Mouse (Mus musculus): ENCODE measurements at regions not wholly inside any gene's neighbourhood (a gene's known extent, or its start where the extent isn't known, plus 50 kb on each side); places are given as distances from the start of the nearest gene placed in this dataset.
A peak's percentile ranks its signal among the peaks of the same experiment; 100 is the strongest.

DNA sequence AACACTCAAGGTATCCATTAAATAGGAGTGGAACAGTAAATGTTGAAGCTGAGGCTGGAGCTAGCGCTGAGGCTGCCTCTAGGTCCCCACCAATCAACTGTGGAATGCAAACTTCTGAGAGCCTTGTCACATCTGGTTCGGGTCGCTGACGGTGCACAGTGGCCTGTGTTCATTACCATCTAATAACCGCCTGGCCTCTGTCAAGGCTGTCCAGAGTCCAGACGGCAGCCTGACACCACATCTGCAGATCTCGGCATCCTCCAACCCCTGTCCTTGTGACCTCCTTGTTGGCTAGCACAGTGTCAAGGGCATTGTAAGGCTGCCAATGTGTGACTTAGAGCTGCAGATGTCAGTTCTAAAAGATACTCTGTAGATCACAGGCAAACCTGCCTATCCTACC is 455.7 kb downstream of the Ate1 start:
- H3K9me3 ChIP-seq, result no peaks in the 10 kb centered on the region
- no peaks in the 10 kb centered on the region for H3K27me3 ChIP-seq (ENCODE audit: insufficient read depth, poor library complexity, severe bottlenecking)
- no peaks in the 10 kb centered on the region for H3K36me3 ChIP-seq
- H3K27ac ChIP-seq, result no peak overlapping the region
- peaks cover 12% of the 10 kb centered on the region; the same call in 1 of the 2 replicates for H3K4me1 ChIP-seq
- DNase-seq (ENCODE audit: low spot score), result no peak
- H3K4me3 ChIP-seq, result no peak overlapping the region
- 14% methylated on average over 7 of the region's 7 CpGs for WGBS

DNA sequence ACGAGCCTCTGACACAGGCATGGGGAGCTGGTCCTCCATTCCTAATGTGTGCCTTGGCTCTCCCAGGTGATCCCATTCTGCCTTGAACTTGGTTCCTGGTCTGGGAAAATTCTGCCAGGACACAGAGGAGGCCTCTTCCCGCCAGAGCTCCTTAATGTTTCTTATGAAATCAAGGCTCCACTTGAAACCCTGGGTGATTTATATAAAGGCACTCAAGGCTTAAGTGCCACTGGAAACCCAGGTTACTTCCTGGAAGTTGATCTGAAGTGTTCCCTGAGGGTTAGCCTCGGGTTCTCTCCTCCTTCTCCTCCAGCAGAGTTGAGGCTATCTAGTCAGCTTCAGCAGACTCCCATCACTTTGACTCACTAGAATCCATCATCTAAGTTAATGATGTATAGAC is 451.9 kb downstream of the Ate1 start:
- H3K27me3 ChIP-seq (ENCODE audit: insufficient read depth, poor library complexity, severe bottlenecking), result no peaks in the 10 kb centered on the region
- H3K27ac ChIP-seq, result no peak overlapping the region
- no peaks in the 10 kb centered on the region for H3K36me3 ChIP-seq
- 63% methylated on average over 3 of the region's 3 CpGs for WGBS
- DNase-seq (ENCODE audit: low spot score), result no peak
- H3K4me3 ChIP-seq, result no peak overlapping the region
- H3K9me3 ChIP-seq, result no peaks in the 10 kb centered on the region
- peaks cover 15% of the 10 kb centered on the region for H3K4me1 ChIP-seq

DNA sequence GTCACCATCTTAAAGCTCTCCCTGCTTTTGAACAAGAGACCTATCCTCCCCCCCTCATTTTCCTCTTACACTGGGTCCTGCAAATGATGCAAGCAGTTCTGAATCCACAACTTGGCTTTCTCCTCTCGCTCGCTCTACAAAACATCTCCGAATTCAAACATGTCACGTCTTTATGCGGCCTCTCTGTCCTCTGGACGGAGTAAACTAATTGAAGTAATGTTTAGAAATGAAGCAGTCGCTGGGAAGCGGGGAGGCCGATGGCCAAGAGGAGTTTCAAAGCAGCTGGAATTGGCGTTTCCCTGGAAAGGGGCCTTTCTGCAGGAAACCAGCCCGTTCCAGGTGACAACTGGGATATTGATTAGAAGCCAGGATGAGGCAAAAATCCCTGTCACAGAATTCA is 446.8 kb downstream of the Ate1 start:
- H3K9me3 ChIP-seq, result no peaks in the 10 kb centered on the region
- H3K4me3 ChIP-seq, result peak overlapping the region; percentile 54
- H3K27me3 ChIP-seq (ENCODE audit: insufficient read depth, poor library complexity, severe bottlenecking), result peaks cover 4% of the 10 kb centered on the region; the same call in 1 of the 2 replicates
- DNase-seq (ENCODE audit: low spot score), result no peak
- 67% methylated on average over 11 of the region's 11 CpGs for WGBS
- peaks cover 19% of the 10 kb centered on the region for H3K4me1 ChIP-seq
- no peaks in the 10 kb centered on the region for H3K36me3 ChIP-seq
- peak overlapping the region; percentile 67 for H3K27ac ChIP-seq

DNA sequence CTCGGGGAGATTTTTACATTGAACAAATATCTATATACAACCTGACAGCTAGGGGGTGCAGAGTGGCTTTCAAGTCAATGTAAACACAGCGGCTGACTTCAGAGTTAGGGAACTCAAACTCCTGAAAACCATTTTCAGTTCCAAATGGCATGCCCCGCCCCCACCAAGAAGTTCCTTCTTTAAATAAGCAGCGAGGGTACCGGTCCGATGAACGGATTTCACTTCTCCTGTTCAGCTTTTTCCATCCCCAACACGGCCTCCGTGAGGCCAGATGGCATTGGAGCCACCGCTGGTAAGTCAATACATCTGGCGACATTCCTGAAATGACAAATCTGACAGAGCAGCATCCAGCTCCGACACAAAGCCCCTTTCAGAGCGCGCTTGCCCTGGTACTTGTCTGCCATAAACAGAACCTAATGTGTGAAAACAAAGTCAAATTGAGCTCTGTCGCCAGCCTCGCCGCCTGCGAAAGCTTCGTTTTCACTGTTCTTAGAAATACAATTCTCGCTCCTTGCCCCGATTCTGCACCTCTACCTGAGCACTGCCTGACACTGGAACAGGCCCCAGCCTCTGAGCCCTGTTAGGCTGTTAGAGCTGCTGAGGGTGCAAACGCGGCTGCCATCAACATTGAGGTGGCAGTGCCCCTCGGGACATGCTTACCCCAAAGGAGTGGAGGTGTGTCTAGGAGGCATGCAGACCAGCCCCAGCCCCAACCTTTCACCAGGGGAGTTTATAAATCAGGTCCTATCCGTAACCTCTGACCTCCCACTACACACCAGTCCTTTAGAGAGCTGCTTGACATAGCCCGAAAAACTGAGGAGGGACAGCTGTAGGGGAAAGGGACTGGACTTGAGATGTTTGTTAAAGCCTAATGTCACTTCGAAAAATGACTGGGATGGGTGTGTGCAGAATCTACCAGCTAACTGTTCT is 446.0 kb downstream of the Ate1 start:
- DNase-seq (ENCODE audit: low spot score), result peak; percentile 78
- Histone ChIP-seq H3K27me3 (ENCODE audit: insufficient read depth, poor library complexity, severe bottlenecking) (peaks cover 4% of the 10 kb centered on the region; the same call in 1 of the 2 replicates), H3K4me1 (peaks cover 19% of the 10 kb centered on the region), H3K36me3 (no peaks in the 10 kb centered on the region), H3K27ac (peak overlapping the region; percentile 62; the same call in 1 of the 2 replicates), H3K4me3 (peak overlapping the region; percentile 54), H3K9me3 (no peaks in the 10 kb centered on the region)
- 24% methylated on average over 27 of the region's 27 CpGs for WGBS

DNA sequence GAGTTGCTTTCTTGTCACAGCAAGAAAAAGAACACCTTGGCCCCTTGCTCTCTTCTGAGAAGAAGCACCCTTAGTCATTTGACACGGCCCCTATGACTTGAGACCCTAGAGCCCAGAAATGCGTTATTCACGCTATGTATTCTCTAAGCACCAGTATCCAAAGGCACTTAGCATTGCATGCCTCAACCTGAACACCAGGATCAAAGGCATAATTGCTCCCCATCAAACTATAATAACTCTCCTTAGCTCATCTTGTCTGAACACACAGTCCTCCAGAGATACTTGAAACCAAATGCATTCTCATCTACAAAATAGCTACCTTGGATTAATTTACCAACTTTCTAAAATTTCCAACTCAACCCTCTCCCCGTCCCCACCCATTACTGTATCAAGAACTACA is 437.5 kb downstream of the Ate1 start:
- no peaks in the 10 kb centered on the region for H3K27me3 ChIP-seq (ENCODE audit: insufficient read depth, poor library complexity, severe bottlenecking)
- no peaks in the 10 kb centered on the region for H3K36me3 ChIP-seq
- H3K4me1 ChIP-seq, result no peaks in the 10 kb centered on the region
- DNase-seq (ENCODE audit: low spot score), result no peak
- 85% methylated on average over 4 of the region's 4 CpGs for WGBS
- H3K9me3 ChIP-seq, result 0 out of 2 replicates have a peak, but pooled peaks cover 2% of the 10 kb centered on the region
- no peak overlapping the region for H3K27ac ChIP-seq
- no peak overlapping the region for H3K4me3 ChIP-seq

DNA sequence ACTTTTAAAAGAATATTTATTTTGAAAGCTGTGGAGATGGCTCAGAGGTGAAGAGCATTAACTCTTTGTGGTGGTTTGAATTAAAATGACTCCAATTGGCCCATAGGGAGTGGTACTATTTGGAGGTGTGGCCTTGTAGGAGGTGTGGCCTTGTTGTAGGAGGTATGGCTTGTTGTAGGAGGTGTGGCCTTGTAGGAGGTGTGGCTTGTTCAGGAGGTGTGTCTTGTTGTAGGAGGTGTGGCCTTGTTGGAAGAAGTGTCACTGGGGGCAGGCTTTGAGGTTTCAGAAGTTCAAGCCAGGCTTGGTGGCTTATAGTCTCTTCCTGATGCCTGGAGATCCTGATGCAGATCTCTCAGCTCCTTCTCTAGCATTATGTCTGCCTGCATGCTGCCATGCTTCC is 434.5 kb downstream of the Ate1 start:
- Histone ChIP-seq H3K4me3 (no peak overlapping the region), H3K27me3 (ENCODE audit: insufficient read depth, poor library complexity, severe bottlenecking) (no peaks in the 10 kb centered on the region), H3K9me3 (0 out of 2 replicates have a peak, but pooled peaks cover 2% of the 10 kb centered on the region), H3K27ac (no peak overlapping the region), H3K36me3 (no peaks in the 10 kb centered on the region), H3K4me1 (no peaks in the 10 kb centered on the region)
- DNase-seq (ENCODE audit: low spot score), result no peak

DNA sequence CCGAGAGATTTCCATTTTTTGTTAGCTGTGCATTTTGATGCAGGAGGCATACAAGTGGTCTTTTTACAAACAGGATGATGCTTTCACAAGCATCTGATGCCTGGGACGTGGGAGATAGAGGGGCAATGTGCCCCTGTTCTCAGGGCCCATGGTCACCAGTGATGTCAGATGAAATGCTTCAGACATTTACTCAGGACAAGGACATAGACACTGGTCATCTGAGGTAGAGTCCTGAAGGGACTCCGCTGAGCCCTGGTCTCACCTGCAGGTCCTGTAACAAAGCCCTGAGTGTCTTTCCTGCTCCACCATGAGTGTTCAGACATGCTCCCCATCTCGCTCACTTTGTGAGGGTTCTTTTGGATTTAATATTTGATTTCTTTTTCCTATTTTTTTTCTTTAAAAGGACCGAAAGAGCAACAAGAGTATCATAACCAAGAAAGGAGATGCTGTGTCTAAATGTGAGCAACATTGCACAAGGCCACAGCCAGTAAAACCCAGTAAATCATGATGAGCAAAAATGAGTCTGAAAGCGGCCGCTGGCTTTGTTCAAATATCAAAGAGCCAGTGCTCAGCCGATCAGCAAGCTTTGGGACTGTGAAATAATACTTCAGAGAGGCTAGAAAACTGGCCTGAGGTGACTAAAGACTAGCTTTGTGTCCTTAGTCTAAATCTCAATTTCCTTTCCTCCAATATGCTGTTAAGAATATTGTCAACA is 430.1 kb downstream of the Ate1 start:
- WGBS, result 83% methylated on average over 8 of the region's 8 CpGs
- H3K4me3 ChIP-seq, result no peak overlapping the region

DNA sequence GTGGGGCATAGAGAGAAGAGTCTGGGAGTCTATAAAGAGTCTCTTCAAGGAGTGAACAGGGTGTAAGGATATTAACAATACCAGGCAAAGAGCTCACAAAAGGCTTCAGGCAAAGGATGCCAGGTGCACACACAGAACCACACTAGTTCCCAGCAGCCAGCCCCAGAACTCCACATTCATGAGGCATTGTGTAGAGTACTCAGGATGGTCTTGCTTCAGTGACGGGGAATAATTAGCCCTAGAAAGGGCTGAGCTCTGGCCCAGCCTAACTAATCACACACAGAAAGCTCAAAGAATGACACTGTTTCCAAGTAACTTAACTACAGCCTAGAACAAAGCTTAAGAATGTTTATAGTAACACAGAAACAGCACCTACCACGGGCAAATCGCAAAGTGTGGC is 428.2 kb downstream of the Ate1 start:
- WGBS, result 74% methylated on average over 3 of the region's 3 CpGs
- H3K9me3 ChIP-seq, result no peaks in the 10 kb centered on the region
- DNase-seq (ENCODE audit: low spot score), result no peak

More for the DNA sequence above, 430.1 kb downstream of the Ate1 start:
- no peaks in the 10 kb centered on the region for H3K4me1 ChIP-seq
- no peak overlapping the region for H3K27ac ChIP-seq
- H3K27me3 ChIP-seq (ENCODE audit: insufficient read depth, poor library complexity, severe bottlenecking), result no peaks in the 10 kb centered on the region
- H3K36me3 ChIP-seq, result no peaks in the 10 kb centered on the region
- 0 out of 2 replicates have a peak, but pooled peaks cover 2% of the 10 kb centered on the region for H3K9me3 ChIP-seq
- DNase-seq (ENCODE audit: low spot score), result no peak

DNA sequence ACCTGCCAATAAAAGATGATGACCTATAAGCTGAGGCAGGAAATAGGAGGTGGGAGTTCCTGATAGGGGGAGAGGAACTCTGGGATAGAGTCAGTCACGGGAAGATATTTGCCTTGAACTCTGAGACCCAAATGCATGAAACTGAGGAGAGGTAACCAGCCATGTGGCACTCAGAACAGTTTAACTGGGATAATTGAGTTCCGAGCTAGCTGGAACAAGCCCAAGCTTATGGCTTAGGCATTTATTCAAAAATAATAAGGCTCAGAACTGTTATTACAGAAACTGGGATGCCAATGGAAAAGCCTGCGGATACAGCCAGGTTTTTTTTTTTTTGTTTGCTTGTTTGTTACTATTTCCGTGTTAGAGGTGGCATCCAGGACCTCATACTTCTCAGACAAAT is 425.0 kb downstream of the Ate1 start:
- no peak for DNase-seq (ENCODE audit: low spot score)
- H3K27ac ChIP-seq, result no peak overlapping the region
- WGBS, result 79% methylated on average over 4 of the region's 4 CpGs
- no peaks in the 10 kb centered on the region for H3K9me3 ChIP-seq
- no peaks in the 10 kb centered on the region for H3K36me3 ChIP-seq
- H3K27me3 ChIP-seq (ENCODE audit: insufficient read depth, poor library complexity, severe bottlenecking), result no peaks in the 10 kb centered on the region; the same call in 1 of the 2 replicates
- H3K4me3 ChIP-seq, result no peak overlapping the region
- no peaks in the 10 kb centered on the region for H3K4me1 ChIP-seq

More for the DNA sequence above, 428.2 kb downstream of the Ate1 start:
- no peak overlapping the region for H3K4me3 ChIP-seq
- H3K36me3 ChIP-seq, result no peaks in the 10 kb centered on the region
- no peaks in the 10 kb centered on the region for H3K27me3 ChIP-seq (ENCODE audit: insufficient read depth, poor library complexity, severe bottlenecking)
- no peak overlapping the region for H3K27ac ChIP-seq
- no peaks in the 10 kb centered on the region for H3K4me1 ChIP-seq

DNA sequence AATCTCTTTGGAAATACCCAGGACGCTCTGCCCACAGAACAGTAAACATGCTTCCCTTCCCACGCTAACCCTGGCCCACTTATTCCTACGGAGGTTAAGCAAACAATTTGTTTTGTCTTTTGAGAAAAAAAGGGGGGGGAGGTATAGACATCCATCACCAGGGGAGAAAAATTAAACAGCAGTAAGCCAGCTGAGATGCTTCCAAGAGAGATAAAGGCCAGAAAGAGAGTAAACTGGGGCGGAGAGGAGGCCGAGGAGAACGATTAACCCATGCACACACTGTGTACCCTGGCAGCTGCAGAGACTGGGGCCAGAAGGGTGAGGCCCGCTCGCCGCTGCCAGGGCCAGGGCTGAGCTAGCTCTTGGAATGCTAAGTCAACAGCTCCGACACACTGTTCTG is 421.6 kb downstream of the Ate1 start:
- no peak for DNase-seq (ENCODE audit: low spot score)
- 74% methylated on average over 10 of the region's 10 CpGs for WGBS

DNA sequence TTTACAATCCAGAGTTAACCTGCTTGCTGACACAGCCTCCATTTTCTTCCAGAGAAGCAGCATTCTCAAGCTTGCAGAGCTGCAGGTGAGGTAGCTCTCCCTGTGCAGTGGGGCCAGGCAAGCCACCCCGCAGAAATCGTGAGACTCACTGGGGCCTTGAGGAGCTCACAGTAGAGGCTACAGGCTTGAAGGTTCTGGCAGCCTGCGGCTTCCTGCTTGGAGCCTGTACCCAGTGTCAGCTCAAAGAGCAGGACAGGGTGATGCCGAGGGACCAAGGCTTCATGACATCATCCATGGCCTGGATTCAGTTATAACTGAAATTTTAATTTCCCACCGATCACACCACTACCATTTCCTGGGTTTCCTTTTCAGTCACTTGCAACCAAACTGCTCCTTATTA is 417.5 kb downstream of the Ate1 start:
- no peak for DNase-seq (ENCODE audit: low spot score)
- Histone ChIP-seq H3K4me1 (peaks cover 12% of the 10 kb centered on the region), H3K27ac (no peak overlapping the region), H3K27me3 (ENCODE audit: insufficient read depth, poor library complexity, severe bottlenecking) (no peaks in the 10 kb centered on the region; the same call in 1 of the 2 replicates), H3K4me3 (no peak overlapping the region), H3K36me3 (no peaks in the 10 kb centered on the region), H3K9me3 (no peaks in the 10 kb centered on the region)
- WGBS, result 73% methylated on average over 5 of the region's 5 CpGs

More for the DNA sequence above, 421.6 kb downstream of the Ate1 start:
- H3K4me1 ChIP-seq, result no peaks in the 10 kb centered on the region
- no peaks in the 10 kb centered on the region for H3K9me3 ChIP-seq
- no peaks in the 10 kb centered on the region for H3K36me3 ChIP-seq
- H3K27ac ChIP-seq, result no peak overlapping the region
- no peak overlapping the region for H3K4me3 ChIP-seq
- H3K27me3 ChIP-seq (ENCODE audit: insufficient read depth, poor library complexity, severe bottlenecking), result no peaks in the 10 kb centered on the region; the same call in 1 of the 2 replicates

DNA sequence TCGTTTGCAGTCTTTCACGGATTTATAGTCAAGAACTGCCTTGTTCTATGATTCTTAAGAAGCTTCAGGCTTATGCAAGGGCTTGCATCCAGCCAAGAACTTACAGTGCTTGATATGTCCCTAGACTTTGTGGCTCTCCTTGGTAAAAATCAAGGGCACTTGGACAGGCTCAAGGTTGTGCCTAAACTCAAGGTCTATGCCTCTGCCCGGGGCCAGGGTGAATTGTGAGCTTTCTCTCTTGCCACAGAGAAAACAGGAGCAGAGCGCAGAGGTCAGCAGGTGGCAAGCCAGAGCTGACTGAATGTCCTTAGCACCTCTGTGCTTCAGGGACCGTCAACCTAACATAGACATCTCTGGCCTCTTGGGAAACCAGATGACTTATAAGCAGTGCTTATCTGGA is 413.2 kb downstream of the Ate1 start:
- Histone ChIP-seq H3K9me3 (no peaks in the 10 kb centered on the region), H3K36me3 (no peaks in the 10 kb centered on the region), H3K27ac (no peak overlapping the region), H3K4me1 (peaks cover 21% of the 10 kb centered on the region), H3K4me3 (no peak overlapping the region), H3K27me3 (ENCODE audit: insufficient read depth, poor library complexity, severe bottlenecking) (no peaks in the 10 kb centered on the region)
- no peak for DNase-seq (ENCODE audit: low spot score)
- whole genome bisulfite sequencing, result 67% methylated on average over 5 of the region's 5 CpGs

DNA sequence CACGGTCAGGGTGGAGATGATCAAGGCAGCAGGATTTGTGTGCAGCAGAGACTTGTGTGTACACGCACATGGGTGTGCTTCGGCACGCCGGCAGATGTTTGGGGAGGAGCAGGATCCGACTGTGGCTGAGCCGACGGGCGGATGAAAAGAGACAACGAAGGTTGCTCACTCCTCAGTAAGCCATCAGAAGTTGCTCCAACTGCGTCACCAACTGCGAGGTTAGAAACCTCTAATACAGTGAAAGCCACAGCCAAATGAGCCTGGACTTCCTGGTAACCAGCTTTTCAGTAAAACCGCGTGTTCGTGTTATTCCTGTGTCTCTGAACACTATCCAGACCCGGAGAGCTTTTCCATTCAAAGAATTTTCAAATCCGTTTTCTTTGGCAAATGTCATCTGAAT is 411.8 kb downstream of the Ate1 start:
- WGBS, result 86% methylated on average over 17 of the region's 17 CpGs
- Histone ChIP-seq H3K27me3 (ENCODE audit: insufficient read depth, poor library complexity, severe bottlenecking) (no peaks in the 10 kb centered on the region), H3K4me1 (peaks cover 28% of the 10 kb centered on the region), H3K36me3 (no peaks in the 10 kb centered on the region), H3K9me3 (no peaks in the 10 kb centered on the region), H3K27ac (no peak overlapping the region), H3K4me3 (no peak overlapping the region)
- no peak for DNase-seq (ENCODE audit: low spot score)

Measured in heart, embryonic 10.5 days (tissue).